Mouse (Mus musculus) left cerebral cortex, adult 9 months (tissue): ENCODE results near the gene Runx3.

Experiments
- DNase-seq, 2 experiments: peaks; one replicate each; pipeline ENCODE4 v3.0.0; 2022; ENCODE audit warnings: low spot score in 2 of 2

Runx3 gene

GRCm38 (mm10) chr4:135114301-135114700, 6.2 kb upstream of the Runx3 start:
- no peak for DNase-seq

- no peak for DNase-seq
These were observed 4.9 kb upstream of the Runx3 start for GRCm38 (mm10) chr4:135115426-135116170.

DNA sequence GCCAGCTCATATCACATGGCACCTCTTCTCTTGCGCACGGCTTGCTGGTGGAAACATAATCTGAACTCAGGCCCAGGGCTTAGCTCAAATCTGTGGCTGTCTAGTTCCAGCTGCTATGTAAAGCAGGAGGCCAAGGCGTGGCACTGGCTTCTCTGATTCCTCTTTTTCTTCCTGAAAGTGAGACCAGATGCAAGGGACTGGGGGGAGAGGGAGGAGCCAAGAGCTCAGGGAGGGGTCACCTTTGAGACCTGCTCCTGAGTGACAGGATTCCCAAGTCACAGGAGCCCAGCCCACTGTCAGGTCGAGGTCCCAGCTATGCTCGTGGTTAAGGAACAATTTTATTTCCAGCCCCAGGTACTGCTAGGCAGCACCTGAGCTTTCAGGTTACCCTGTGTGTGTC, 4.1 kb upstream of the Runx3 start:
- DNase-seq, result no peak

- DNase-seq, result no peak
These were observed 2.6 kb upstream of the Runx3 start for GRCm38 (mm10) chr4:135117846-135118245.

DNA sequence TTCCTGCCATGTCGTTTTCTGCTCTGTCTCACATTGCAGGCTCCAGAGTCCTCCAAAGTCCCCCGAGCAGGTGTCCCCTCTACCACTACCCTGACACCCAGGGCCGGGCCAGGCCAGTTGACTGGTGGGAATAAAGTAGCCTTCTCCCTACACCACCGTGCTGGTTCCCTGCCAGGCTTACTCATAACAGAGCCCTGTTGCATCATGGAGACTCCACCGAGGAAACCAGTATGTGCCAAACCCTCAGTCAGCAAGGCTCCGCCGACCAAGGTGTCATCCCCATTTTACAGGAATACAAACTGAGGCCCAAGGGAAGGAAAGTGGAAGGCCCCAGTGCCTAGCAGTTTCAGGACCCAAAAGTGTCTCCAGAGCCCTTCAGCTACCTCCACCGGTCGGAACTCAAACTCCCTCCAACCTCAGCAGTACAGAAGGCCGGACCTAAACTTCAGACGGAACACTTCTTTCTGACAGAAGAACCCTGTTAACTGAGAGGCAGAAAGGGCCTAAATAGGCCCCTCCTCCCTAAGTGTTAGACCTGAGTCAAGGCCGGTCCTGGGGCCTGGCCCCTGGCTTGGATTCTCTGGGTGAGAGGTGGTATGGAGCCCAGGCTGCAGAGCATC, 1.5 kb upstream of the Runx3 start:
- DNase-seq, result no peak

DNA sequence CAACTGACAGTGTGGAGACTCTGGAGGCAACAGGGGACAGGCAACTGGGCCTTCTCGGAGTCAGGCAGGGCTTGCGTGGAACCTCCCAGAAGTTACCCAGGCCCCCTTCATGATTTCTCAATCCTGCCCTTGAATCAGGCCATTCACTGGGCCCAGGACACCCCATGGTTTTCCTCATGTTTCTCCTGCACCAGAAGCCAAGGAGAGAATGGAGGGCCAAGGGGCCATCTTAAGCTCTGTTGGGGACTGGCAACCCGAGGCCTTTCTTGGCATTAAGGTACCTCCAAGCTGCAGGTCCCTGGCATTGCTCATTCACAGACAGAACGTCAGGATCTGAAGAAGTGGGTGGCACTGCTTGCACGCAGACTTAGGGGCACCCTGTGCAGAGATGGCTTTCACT, 3.3 kb downstream of the Runx3 start:
- no peak for DNase-seq

DNA sequence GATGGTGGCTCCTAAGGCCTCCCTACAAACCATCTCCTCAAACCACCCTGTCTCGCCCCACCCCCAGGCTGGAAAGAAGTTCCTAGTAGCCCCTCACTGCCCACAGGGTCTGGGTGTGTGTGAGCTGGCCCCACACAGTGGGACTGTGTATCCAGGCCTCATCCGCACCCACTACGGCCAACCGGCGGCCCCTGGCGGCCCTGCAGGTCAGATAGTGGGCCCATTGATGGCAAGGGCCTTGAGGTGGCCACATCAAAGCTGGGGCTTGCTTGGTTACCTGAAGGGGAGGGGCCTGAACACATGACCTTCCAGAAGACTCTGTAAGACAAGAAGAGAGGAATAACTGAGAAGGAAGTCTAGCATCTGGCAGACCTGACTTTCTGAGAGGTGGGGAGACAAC, 4.3 kb downstream of the Runx3 start:
- DNase-seq, result no peak

DNA sequence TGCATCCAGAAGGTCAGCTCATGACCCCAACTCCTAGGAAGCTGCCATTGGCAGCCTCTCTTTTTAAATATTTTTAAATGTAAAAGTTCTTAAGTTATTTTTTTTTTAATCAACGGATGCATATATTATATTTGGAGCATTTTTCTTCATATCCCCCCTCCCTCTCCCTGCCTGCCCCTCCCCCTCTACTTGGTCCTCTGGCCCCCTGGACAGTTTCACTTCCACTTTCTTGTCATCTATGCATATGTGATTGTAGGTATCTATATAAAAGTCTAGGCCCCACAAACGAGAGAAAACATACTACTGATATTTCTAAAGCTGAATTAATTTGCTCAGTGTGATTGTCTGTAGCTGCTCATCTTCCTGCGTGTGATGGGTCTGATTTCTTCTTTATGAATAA, 4.7 kb downstream of the Runx3 start:
- no peak for DNase-seq

DNA sequence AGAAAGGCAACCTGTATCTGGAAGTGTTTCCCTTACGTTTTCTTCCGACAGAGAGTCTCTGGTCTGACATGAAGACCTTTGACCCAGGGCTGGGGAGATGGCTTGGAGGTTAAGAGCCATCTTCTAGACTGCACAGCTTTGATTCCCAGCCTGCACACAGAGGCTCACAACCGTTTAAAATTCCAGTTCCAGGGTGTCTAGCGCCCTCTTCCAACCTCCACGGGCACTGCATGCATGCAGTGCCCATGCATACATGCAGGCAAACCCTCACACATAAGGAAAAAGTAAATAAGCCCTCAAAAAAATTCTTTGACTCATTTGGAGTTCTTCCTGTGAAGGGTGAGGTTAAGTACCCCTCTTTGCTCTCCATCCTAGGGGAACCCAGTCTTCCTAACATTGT, 5.9 kb downstream of the Runx3 start:
- DNase-seq, result no peak

GRCm38 (mm10) chr4:135128841-135129520, 8.5 kb downstream of the Runx3 start:
- DNase-seq, result peak in 1 of 2 experiments; percentile 24

GRCm38 (mm10) chr4:135130156-135130555, 9.7 kb downstream of the Runx3 start:
- no peak for DNase-seq

DNA sequence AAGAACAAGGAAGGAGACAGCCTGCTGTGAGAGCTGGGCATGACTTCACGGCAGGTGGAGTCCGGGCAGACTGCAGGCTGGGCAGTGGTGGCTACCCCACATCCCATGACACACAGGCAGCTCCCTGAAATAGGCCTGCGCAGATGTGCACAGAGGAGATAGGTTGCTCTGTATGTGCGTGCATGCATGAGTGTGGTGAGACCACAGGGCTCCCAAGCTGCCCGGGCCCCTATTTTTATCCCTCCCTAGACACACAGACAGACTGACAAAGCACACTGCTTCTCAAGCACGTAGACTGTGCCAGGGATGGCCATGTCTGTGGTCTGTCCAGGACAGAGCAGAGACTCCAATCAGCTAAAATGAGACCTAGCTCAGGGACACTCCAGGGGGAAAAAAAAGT, 10.7 kb downstream of the Runx3 start:
- no peak for DNase-seq

DNA sequence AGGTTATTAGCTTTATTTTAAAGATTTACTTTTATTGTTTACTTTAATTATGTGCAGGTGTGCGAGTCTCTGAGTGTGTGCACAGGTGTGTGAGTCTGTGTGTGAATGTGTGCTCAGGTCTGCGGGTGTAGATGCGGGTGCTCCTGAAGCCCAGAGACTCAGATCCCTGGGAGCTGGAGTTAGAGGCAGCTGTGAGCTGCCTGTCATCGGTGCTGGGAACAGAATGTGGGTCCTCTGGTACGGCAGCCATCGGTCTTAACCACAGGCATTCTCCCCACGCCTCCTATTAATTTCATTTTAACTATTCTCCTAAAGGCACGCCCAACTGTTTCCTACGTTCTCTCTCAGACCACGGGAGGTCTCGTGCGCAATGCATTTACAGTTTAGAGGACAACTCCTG, 12.3 kb downstream of the Runx3 start:
- DNase-seq, result no peak

DNA sequence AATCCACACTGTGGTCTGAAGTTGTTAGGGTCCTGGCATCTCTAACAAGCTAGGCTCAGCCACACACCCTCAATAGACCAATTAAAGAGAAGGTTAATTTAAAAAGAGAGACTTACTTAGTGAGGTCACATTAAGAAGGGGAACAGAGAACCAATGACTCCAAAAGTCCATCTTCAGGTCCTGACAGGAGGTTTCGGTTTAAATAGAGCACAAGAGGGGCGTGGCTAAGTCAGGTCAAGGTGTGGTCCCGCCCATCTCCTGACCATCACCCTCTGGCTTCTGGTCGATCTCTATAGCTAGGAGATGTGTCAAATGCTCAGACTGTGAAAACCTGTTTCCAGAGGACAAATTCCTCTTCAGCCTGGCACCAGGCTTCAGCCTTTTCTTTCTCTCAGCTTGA, 13.3 kb downstream of the Runx3 start:
- DNase-seq, result no peak

- no peak for DNase-seq
These were observed 14.9 kb downstream of the Runx3 start for GRCm38 (mm10) chr4:135135331-135135730.

GRCm38 (mm10) chr4:135136202-135136601, 15.8 kb downstream of the Runx3 start:
- DNase-seq, result no peak

DNA sequence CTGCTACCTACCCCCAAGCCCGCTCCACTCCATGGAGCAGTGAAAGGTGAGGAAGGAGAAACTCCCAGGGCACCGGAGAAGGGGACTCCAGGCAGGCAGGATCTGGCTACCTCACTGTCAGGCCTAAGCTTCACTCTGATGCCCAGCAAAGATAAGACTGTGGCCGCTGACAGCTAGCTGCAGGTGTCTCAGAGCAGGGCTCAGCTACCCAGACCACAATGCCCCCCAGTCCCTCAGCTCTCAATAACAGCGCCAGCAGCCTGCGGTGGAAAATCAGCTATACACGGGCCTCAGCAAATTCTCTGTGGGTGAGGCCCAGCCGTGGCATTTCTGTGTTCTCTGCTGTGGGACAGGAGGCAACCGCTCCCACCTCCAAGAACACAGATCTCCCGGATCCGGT, 16.2 kb downstream of the Runx3 start:
- DNase-seq, result no peak

DNA sequence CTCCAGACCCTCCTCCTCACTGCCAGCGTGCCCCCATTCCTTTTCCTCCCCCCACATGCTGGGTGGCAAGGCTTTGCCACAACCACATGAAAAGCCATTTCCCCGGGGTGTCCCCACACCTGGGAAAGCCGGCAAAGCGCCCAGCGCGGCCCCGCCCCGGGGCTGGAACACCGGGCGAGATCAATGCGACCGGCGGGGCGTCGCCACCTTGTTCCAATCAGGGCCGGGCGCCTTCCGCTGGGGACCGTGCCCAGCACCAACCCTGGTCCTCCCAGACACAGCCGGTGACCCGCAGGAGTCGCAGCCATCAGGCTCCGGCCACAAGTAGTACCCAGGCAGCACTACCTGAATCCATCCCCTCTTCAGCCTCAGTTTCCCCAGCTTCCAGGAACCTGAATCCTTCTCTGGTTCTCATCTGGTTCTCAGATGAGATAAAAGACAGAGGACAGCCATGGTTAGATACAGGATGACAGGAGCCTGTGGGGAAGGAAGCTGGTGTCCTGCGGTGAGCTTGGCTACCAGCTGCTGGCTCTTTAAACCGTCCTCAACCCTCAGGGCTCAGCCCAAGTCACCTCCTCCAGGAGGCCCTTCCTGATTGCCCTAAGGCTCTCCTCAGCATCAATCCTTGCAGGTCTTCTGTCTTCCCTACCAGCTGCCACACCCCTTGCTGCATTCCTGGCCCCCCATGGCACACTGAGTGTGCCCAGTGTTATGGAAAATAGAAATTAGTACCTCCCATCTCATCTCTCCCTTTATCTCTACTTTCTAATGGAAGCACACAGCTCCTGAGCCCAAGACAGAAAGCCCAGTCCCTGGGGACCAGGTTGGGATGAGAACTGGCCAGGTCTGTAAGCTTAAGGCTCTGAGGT, 20.4 kb downstream of the Runx3 start:
- DNase-seq, result no peak

GRCm38 (mm10) chr4:135141720-135142119, 21.3 kb downstream of the Runx3 start:
- no peak for DNase-seq

DNA sequence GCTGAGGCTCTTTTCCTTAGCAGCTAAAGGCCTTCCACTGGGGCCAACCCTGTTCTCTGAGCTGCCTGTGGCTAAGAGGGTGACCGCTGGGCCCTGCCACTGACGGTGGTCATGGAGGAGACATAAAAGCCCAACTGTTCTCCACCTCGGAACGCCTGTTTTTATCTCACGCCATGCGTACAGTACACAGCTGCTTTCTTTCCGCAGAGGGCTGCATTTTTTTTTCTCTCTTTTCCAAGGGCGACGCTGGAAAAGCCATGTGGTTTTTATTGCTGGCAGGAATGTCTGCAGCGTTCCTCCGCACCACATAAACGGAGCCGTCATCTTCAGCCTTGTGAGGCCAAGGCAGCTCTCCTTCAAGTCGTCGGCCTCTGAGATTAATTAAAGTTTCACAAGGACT, 26.3 kb downstream of the Runx3 start:
- DNase-seq, result no peak

DNA sequence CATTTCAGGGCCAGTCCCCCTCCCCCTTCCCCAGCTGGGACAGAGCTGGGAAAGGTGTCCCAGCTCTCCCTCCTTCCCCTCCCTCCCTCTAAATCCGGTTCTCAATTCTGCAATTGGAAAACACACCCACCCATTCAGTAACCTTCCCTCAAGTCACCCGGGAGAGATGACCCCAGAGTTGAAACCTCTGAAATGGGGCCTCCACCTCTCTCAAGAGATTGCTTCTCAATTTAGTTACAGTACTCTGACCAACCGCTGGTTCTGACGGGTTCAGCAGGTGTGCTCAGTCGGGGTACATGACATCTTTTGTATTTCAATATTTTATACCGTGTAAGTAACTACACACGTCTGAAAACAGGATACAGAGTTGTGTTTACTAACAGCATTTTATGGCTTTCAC, 28.2 kb downstream of the Runx3 start:
- DNase-seq, result no peak
